Comparison of ENCODE assay signal across 11 mouse cellular contexts in genomic region chr5:141344376-141344775, GRCm38 (mm10).
DNase-seq lines count a peak whose midpoint lies in the region; ATAC-seq lines count a peak whose summit lies in the region.
"Had no signal": no experiment of that assay in that cellular context is flagged by ENCODE, and none has a peak within 500 bp of the region (broad histone marks: within the 10 kb centered on the region; RNA-seq: fewer than 3 reads in every experiment).

No protein-coding gene starts in this region.

- H3K4me1 ChIP-seq in forebrain, embryonic 16.5 days (replicated peaks; ENCODE audit: control insufficient read depth, insufficient read depth, low read length): peaks cover 4% of the 10 kb centered on the region; the same call in 1 of the 2 replicates
- peaks cover 8% of the 10 kb centered on the region for H3K4me1 ChIP-seq in forebrain, embryonic 13.5 days
- peaks cover 10% of the 10 kb centered on the region for H3K4me1 ChIP-seq in neural tube, embryonic 13.5 days (replicated peaks)

- H3K27me3 ChIP-seq in forebrain, embryonic 16.5 days (replicated peaks; ENCODE audit: control insufficient read depth, insufficient read depth, low read length): no peaks in the 10 kb centered on the region
- H3K27me3 ChIP-seq in forebrain, embryonic 13.5 days: no peaks in the 10 kb centered on the region
- no peaks in the 10 kb centered on the region for H3K27me3 ChIP-seq in neural tube, embryonic 13.5 days

- H3K9me3 ChIP-seq in forebrain, embryonic 16.5 days (ENCODE audit: control insufficient read depth, low read length): peaks cover 3% of the 10 kb centered on the region; the same call in 1 of the 2 replicates
- 0 out of 2 replicates have a peak, but pooled peaks cover 2% of the 10 kb centered on the region for H3K9me3 ChIP-seq in forebrain, embryonic 13.5 days (replicated peaks)
- H3K9me3 ChIP-seq in neural tube, embryonic 13.5 days: peaks cover 8% of the 10 kb centered on the region; the same call in 1 of the 2 replicates

- DNase-seq in kidney, postnatal 10 days: peak; percentile 19
- no peak for DNase-seq in kidney, adult 18-20 months
- peak; percentile 15 for DNase-seq in ovary, adult 18-20 months (ENCODE audit: low spot score)
- DNase-seq in ovary, postnatal 10 days (ENCODE audit: low spot score): no peak
- DNase-seq in left cerebral cortex, adult 9 months (ENCODE audit: low spot score in 2 of 2): no peak
- DNase-seq: embryo, embryonic 11 days; right cerebral cortex, postnatal 14 days had no signal

- 36% methylated on average over 4 of the region's 4 CpGs for WGBS in forebrain, embryonic 16.5 days
- 59% methylated on average over 4 of the region's 4 CpGs for WGBS in forebrain, embryonic 13.5 days
- WGBS in neural tube, embryonic 13.5 days: 60% methylated on average over 4 of the region's 4 CpGs

- no peak overlapping the region for H3K4me3 ChIP-seq in forebrain, embryonic 16.5 days (replicated peaks; ENCODE audit: low read length)
- no peak overlapping the region for H3K4me3 ChIP-seq in forebrain, embryonic 13.5 days
- H3K4me3 ChIP-seq in neural tube, embryonic 13.5 days: no peak overlapping the region

- no peaks in the 10 kb centered on the region for H3K36me3 ChIP-seq in forebrain, embryonic 16.5 days (ENCODE audit: control insufficient read depth, insufficient read depth)
- no peaks in the 10 kb centered on the region for H3K36me3 ChIP-seq in forebrain, embryonic 13.5 days (ENCODE audit: poor library complexity, severe bottlenecking)
- H3K36me3 ChIP-seq in neural tube, embryonic 13.5 days: no peaks in the 10 kb centered on the region

- no peak overlapping the region for H3K27ac ChIP-seq in forebrain, embryonic 16.5 days (ENCODE audit: low read length)
- H3K27ac ChIP-seq in forebrain, embryonic 13.5 days: no peak overlapping the region
- no peak overlapping the region for H3K27ac ChIP-seq in neural tube, embryonic 13.5 days (replicated peaks)
- H3K27ac ChIP-seq: kidney, postnatal 0 days had no signal

- no peak overlapping the region for H3K9ac ChIP-seq in forebrain, embryonic 16.5 days (replicated peaks; ENCODE audit: low read depth, low read length)
- no peak overlapping the region for H3K9ac ChIP-seq in forebrain, embryonic 13.5 days
- no peak overlapping the region for H3K9ac ChIP-seq in neural tube, embryonic 13.5 days

- H3K4me2 ChIP-seq in forebrain, embryonic 16.5 days (ENCODE audit: low read length): no peak overlapping the region
- H3K4me2 ChIP-seq in forebrain, embryonic 13.5 days: no peak overlapping the region
- H3K4me2 ChIP-seq in neural tube, embryonic 13.5 days: no peak overlapping the region

- ATAC-seq in forebrain, embryonic 16.5 days: peak; percentile 28; the same call in 1 of the 2 replicates
- no peak for ATAC-seq in forebrain, embryonic 13.5 days
- 0 out of 2 replicates have a peak, but pooled peaks have one; percentile 23 for ATAC-seq in neural tube, embryonic 13.5 days (ENCODE audit: low read depth)

Comparison
In these comparisons a context has a peak if more than half of its experiments do, and no peak if none do; other contexts are left out.
1. DNase-seq: peak in kidney, postnatal 10 days (single experiment) and ovary, adult 18-20 months (single experiment); none in kidney, adult 18-20 months (single experiment), ovary, postnatal 10 days (single experiment) and left cerebral cortex, adult 9 months (0 of 2).